In genomic region chr2:162504850-162505249, GRCm38 (mm10) we compare ENCODE assay signal across 11 mouse cellular contexts.
"Had no signal": no experiment of that assay in that cellular context is flagged by ENCODE, and none has a peak within 500 bp of the region (broad histone marks: within the 10 kb centered on the region; RNA-seq: fewer than 3 reads in every experiment).

No protein-coding gene starts in this region.

- H3K4me1 ChIP-seq: limb, embryonic 13.5 days had no signal

- H3K27me3 ChIP-seq: limb, embryonic 13.5 days; neural tube, embryonic 15.5 days had no signal

- H3K9me3 ChIP-seq: limb, embryonic 13.5 days; midbrain, embryonic 12.5 days; neural tube, embryonic 15.5 days had no signal

- DNase-seq: kidney, adult 8-10 months; lung, adult 18-20 months; right cerebral cortex, adult 18-20 months; thymus, postnatal 4 days had no signal

- H3K4me2 ChIP-seq: limb, embryonic 13.5 days; midbrain, embryonic 12.5 days; neural tube, embryonic 15.5 days had no signal

- H3K27ac ChIP-seq: left cerebral cortex, adult 2 months; limb, embryonic 13.5 days; liver, embryonic 14.5 days; midbrain, embryonic 12.5 days; neural tube, embryonic 15.5 days; stomach, postnatal 0 days had no signal

- H3K4me3 ChIP-seq: left cerebral cortex, adult 2 months; limb, embryonic 13.5 days; midbrain, embryonic 12.5 days; myocyte; neural tube, embryonic 15.5 days had no signal

- H3K9ac ChIP-seq: limb, embryonic 13.5 days; liver, embryonic 14.5 days; midbrain, embryonic 12.5 days; neural tube, embryonic 15.5 days had no signal

- H3K36me3 ChIP-seq: limb, embryonic 13.5 days; midbrain, embryonic 12.5 days; neural tube, embryonic 15.5 days had no signal
